Mouse (Mus musculus): ENCODE measurements around the gene Golph3. TPM values are rescaled to one million over a fixed set of nuclear protein-coding genes. Genes with fewer than 3 reads are reported as not detected.

The Golph3 gene
- polyA plus RNA-seq, 2 experiments, result 99.9 to 112 TPM

GRCm38 (mm10) chr15:12377800-12378199 is 56.5 kb downstream of the Golph3 start:
- no peak overlapping the region for H3K4me2 ChIP-seq (replicated peaks; ENCODE audit: low read depth, low read length, severe bottlenecking)
- ATAC-seq (ENCODE audit: low FRiP score, low read depth), result no peak
- H3K27ac ChIP-seq (replicated peaks; ENCODE audit: low read depth, low read length), result no peak overlapping the region
- TF ChIP-seq POLR2A (IDR thresholded peaks at IDR 0.05; ENCODE audit: borderline replicate concordance, extremely low read depth, insufficient read depth, insufficient read length), result no peak
- peaks cover 20% of the 10 kb centered on the region for H3K36me3 ChIP-seq (ENCODE audit: control insufficient read depth, insufficient read depth, low read length)
- no peaks in the 10 kb centered on the region for H3K27me3 ChIP-seq (ENCODE audit: control insufficient read depth, insufficient read depth, low read length)
- H3K9ac ChIP-seq (ENCODE audit: low read depth, low read length, severe bottlenecking), result no peak overlapping the region
- no peaks in the 10 kb centered on the region for H3K9me3 ChIP-seq (ENCODE audit: control insufficient read depth, low read length)
- no peak overlapping the region for H3K4me3 ChIP-seq (replicated peaks; ENCODE audit: low read length)
- 67% methylated on average over 10 of the region's 10 CpGs for WGBS
- DNase-seq (ENCODE audit: low spot score), result no peak
- H3K4me1 ChIP-seq (ENCODE audit: control insufficient read depth, insufficient read depth, low read length), result peaks cover 10% of the 10 kb centered on the region

GRCm38 (mm10) chr15:12380057-12380456 is 58.8 kb downstream of the Golph3 start:
- peaks cover 13% of the 10 kb centered on the region for H3K36me3 ChIP-seq (ENCODE audit: control insufficient read depth, insufficient read depth, low read length)

GRCm38 (mm10) chr15:12380548-12380947 is 59.3 kb downstream of the Golph3 start:
- ATAC-seq (ENCODE audit: low FRiP score, low read depth) (no peak), DNase-seq (ENCODE audit: low spot score) (no peak)
- Histone ChIP-seq H3K27ac (replicated peaks; ENCODE audit: low read depth, low read length) (no peak overlapping the region), H3K27me3 (ENCODE audit: control insufficient read depth, insufficient read depth, low read length) (no peaks in the 10 kb centered on the region), H3K4me2 (replicated peaks; ENCODE audit: low read depth, low read length, severe bottlenecking) (no peak overlapping the region), H3K9ac (ENCODE audit: low read depth, low read length, severe bottlenecking) (no peak overlapping the region), H3K4me1 (ENCODE audit: control insufficient read depth, insufficient read depth, low read length) (peaks cover 10% of the 10 kb centered on the region), H3K9me3 (ENCODE audit: control insufficient read depth, low read length) (no peaks in the 10 kb centered on the region), H3K4me3 (replicated peaks; ENCODE audit: low read length) (no peak overlapping the region), H3K36me3 (ENCODE audit: control insufficient read depth, insufficient read depth, low read length) (peaks cover 12% of the 10 kb centered on the region)
- no peak for TF ChIP-seq POLR2A (IDR thresholded peaks at IDR 0.05; ENCODE audit: borderline replicate concordance, extremely low read depth, insufficient read depth, insufficient read length)
- 57% methylated on average over 5 of the region's 5 CpGs for WGBS

More at GRCm38 (mm10) chr15:12380057-12380456, 58.8 kb downstream of the Golph3 start:
- TF ChIP-seq POLR2A (IDR thresholded peaks at IDR 0.05; ENCODE audit: borderline replicate concordance, extremely low read depth, insufficient read depth, insufficient read length), result no peak
- no peak for DNase-seq (ENCODE audit: low spot score)
- Histone ChIP-seq H3K9ac (ENCODE audit: low read depth, low read length, severe bottlenecking) (no peak overlapping the region), H3K9me3 (ENCODE audit: control insufficient read depth, low read length) (no peaks in the 10 kb centered on the region), H3K27me3 (ENCODE audit: control insufficient read depth, insufficient read depth, low read length) (no peaks in the 10 kb centered on the region), H3K27ac (replicated peaks; ENCODE audit: low read depth, low read length) (no peak overlapping the region), H3K4me3 (replicated peaks; ENCODE audit: low read length) (no peak overlapping the region), H3K4me1 (ENCODE audit: control insufficient read depth, insufficient read depth, low read length) (peaks cover 10% of the 10 kb centered on the region), H3K4me2 (replicated peaks; ENCODE audit: low read depth, low read length, severe bottlenecking) (no peak overlapping the region)
- 95% methylated on average over 3 of the region's 3 CpGs for WGBS
- no peak for ATAC-seq (ENCODE audit: low FRiP score, low read depth)

DNA sequence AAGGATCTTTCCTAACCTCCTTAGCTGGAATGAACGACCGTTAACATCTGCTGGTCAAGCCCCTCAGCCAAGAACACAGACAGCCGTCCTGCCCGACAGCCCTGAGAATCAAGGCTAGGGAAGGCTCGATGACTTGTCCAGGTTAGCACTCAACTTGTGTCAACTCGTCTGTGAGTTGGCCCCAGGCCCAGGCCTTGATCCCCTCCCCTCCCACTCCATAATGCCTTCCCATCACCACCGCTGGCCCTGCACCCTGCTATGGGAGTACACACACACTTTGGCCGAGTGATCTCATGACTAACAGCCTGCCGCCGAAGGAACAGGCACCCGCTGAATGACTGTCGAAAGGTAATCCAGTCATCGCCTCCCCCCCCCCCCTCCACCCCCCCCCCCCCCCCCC is 63.4 kb downstream of the Golph3 start:
- Histone ChIP-seq H3K9ac (ENCODE audit: low read depth, low read length, severe bottlenecking) (no peak overlapping the region), H3K4me3 (replicated peaks; ENCODE audit: low read length) (no peak overlapping the region), H3K27ac (replicated peaks; ENCODE audit: low read depth, low read length) (no peak overlapping the region), H3K36me3 (ENCODE audit: control insufficient read depth, insufficient read depth, low read length) (peaks cover 24% of the 10 kb centered on the region), H3K4me1 (ENCODE audit: control insufficient read depth, insufficient read depth, low read length) (no peaks in the 10 kb centered on the region), H3K27me3 (ENCODE audit: control insufficient read depth, insufficient read depth, low read length) (no peaks in the 10 kb centered on the region), H3K4me2 (replicated peaks; ENCODE audit: low read depth, low read length, severe bottlenecking) (no peak overlapping the region), H3K9me3 (ENCODE audit: control insufficient read depth, low read length) (no peaks in the 10 kb centered on the region)
- DNase-seq (ENCODE audit: low spot score) (no peak), ATAC-seq (ENCODE audit: low FRiP score, low read depth) (no peak)
- TF ChIP-seq POLR2A (IDR thresholded peaks at IDR 0.05; ENCODE audit: borderline replicate concordance, extremely low read depth, insufficient read depth, insufficient read length), result no peak
- WGBS, result 84% methylated on average over 12 of the region's 13 CpGs

- TF ChIP-seq POLR2A (IDR thresholded peaks at IDR 0.05; ENCODE audit: borderline replicate concordance, extremely low read depth, insufficient read depth, insufficient read length), result no peak
- H3K27me3 ChIP-seq (ENCODE audit: control insufficient read depth, insufficient read depth, low read length), result no peaks in the 10 kb centered on the region
- ATAC-seq (ENCODE audit: low FRiP score, low read depth) (no peak), DNase-seq (ENCODE audit: low spot score) (no peak)
- H3K4me2 ChIP-seq (replicated peaks; ENCODE audit: low read depth, low read length, severe bottlenecking), result no peak overlapping the region
- H3K9ac ChIP-seq (ENCODE audit: low read depth, low read length, severe bottlenecking), result no peak overlapping the region
- no peak overlapping the region for H3K4me3 ChIP-seq (replicated peaks; ENCODE audit: low read length)
- H3K27ac ChIP-seq (replicated peaks; ENCODE audit: low read depth, low read length), result no peak overlapping the region
- no peaks in the 10 kb centered on the region for H3K9me3 ChIP-seq (ENCODE audit: control insufficient read depth, low read length)
- 83% methylated on average over 15 of the region's 15 CpGs for WGBS
- no peaks in the 10 kb centered on the region for H3K4me1 ChIP-seq (ENCODE audit: control insufficient read depth, insufficient read depth, low read length)
- peaks cover 14% of the 10 kb centered on the region for H3K36me3 ChIP-seq (ENCODE audit: control insufficient read depth, insufficient read depth, low read length)
These were observed 67.7 kb downstream of the Golph3 start for GRCm38 (mm10) chr15:12388726-12389489.
